Mouse (Mus musculus): ENCODE results near the gene Lpcat2. TPM values are rescaled to one million over a fixed set of nuclear protein-coding genes. Genes with fewer than 3 reads are reported as not detected.

Lpcat2 gene
- polyA plus RNA-seq, 1 experiment: 0.01 TPM

DNA sequence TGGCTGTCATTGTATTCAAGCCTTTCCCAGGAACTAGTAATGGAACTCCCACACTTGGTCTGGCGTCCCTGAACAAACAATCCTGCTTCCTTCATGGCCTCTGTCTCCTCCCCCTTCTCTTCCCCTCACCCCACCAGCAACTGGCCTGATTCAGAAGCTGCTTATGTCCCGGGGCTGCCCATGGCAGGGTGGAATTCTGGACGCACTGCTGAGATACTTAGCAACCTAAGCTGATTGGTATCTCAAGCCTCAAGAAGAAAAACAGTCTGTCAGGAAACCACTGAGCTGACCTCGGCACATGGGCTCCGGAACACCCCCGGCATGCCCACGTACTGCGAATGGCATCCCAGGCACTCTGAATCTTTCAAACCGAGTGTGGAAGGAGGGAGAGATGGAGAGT, 7.8 kb upstream of the Lpcat2 start:
- H3K79me3 ChIP-seq (ENCODE audit: low read depth): no peaks in the 10 kb centered on the region
- TF ChIP-seq MYOD1 (IDR thresholded peaks at IDR 0.05; ENCODE audit: control insufficient read depth, insufficient read length, low read depth) (no peak), FOSL1 (IDR thresholded peaks at IDR 0.05; ENCODE audit: insufficient read depth, low read length, poor library complexity, severe bottlenecking) (no peak), USF1 (IDR thresholded peaks at IDR 0.05; ENCODE audit: low read depth) (no peak), MAX (IDR thresholded peaks at IDR 0.05) (no peak), CEBPB (IDR thresholded peaks at IDR 0.05; ENCODE audit: low read depth) (no peak), CTCF (IDR thresholded peaks at IDR 0.05; ENCODE audit: control insufficient read depth, insufficient read depth, insufficient read length) (no peak), MYOG (IDR thresholded peaks at IDR 0.05; ENCODE audit: control insufficient read depth, extremely low read depth, insufficient read length) (no peak)
- no peaks in the 10 kb centered on the region for H3K79me2 ChIP-seq (ENCODE audit: control insufficient read depth, insufficient read depth)
- H3K4me3 ChIP-seq (ENCODE audit: insufficient read depth, poor library complexity, severe bottlenecking): no peak overlapping the region
- no peaks in the 10 kb centered on the region for H3K27me3 ChIP-seq (ENCODE audit: control insufficient read depth, insufficient read depth, insufficient read length)
- no peaks in the 10 kb centered on the region for H3K36me3 ChIP-seq (ENCODE audit: control insufficient read depth, insufficient read depth)
- H3ac ChIP-seq (ENCODE audit: control insufficient read depth, insufficient read length, low read depth): no peak overlapping the region

DNA sequence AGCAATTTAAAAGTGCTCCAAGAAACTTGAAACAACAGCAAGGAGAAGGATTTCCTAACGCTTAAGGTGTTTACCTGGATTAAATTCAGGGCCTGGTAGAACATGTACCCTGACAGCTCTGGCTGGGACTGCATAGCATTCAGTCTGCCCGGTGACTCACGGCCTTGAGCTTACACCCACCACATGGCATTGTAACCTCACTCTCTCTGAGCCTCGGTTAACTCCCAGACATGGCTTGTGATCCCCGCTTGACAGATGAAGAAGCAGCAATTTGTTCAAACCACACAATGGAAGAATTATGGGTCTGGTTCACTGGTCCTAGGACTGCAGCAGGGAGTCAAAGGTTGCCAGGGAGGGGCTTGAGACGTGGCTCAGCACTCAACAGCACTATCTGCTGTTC, 5.9 kb upstream of the Lpcat2 start:
- Histone ChIP-seq H3K27me3 (ENCODE audit: control insufficient read depth, insufficient read depth, insufficient read length) (no peaks in the 10 kb centered on the region), H3K36me3 (ENCODE audit: control insufficient read depth, insufficient read depth) (no peaks in the 10 kb centered on the region), H3K79me2 (ENCODE audit: control insufficient read depth, insufficient read depth) (no peaks in the 10 kb centered on the region), H3K79me3 (ENCODE audit: low read depth) (no peaks in the 10 kb centered on the region), H3ac (ENCODE audit: control insufficient read depth, insufficient read length, low read depth) (no peak overlapping the region), H3K4me3 (ENCODE audit: insufficient read depth, poor library complexity, severe bottlenecking) (no peak overlapping the region)
- peak; percentile 30 for TF ChIP-seq MAX (IDR thresholded peaks at IDR 0.05)
- TF ChIP-seq CEBPB (IDR thresholded peaks at IDR 0.05; ENCODE audit: low read depth): no peak

GRCm38 (mm10) chr8:92850239-92850638, 4.9 kb upstream of the Lpcat2 start:
- Histone ChIP-seq H3ac (ENCODE audit: control insufficient read depth, insufficient read length, low read depth) (no peak overlapping the region), H3K36me3 (ENCODE audit: control insufficient read depth, insufficient read depth) (no peaks in the 10 kb centered on the region), H3K4me3 (ENCODE audit: insufficient read depth, poor library complexity, severe bottlenecking) (no peak overlapping the region), H3K79me2 (ENCODE audit: control insufficient read depth, insufficient read depth) (no peaks in the 10 kb centered on the region), H3K79me3 (ENCODE audit: low read depth) (no peaks in the 10 kb centered on the region), H3K27me3 (ENCODE audit: control insufficient read depth, insufficient read depth, insufficient read length) (no peaks in the 10 kb centered on the region)
- no peak for TF ChIP-seq CEBPB (IDR thresholded peaks at IDR 0.05; ENCODE audit: low read depth)
- TF ChIP-seq USF1 (IDR thresholded peaks at IDR 0.05; ENCODE audit: low read depth): no peak
- TF ChIP-seq MYOG (IDR thresholded peaks at IDR 0.05; ENCODE audit: control insufficient read depth, extremely low read depth, insufficient read length): no peak
- no peak for TF ChIP-seq FOSL1 (IDR thresholded peaks at IDR 0.05; ENCODE audit: insufficient read depth, low read length, poor library complexity, severe bottlenecking)
- no peak for TF ChIP-seq CTCF (IDR thresholded peaks at IDR 0.05; ENCODE audit: control insufficient read depth, insufficient read depth, insufficient read length)
- no peak for TF ChIP-seq MAX (IDR thresholded peaks at IDR 0.05)
- no peak for TF ChIP-seq MYOD1 (IDR thresholded peaks at IDR 0.05; ENCODE audit: control insufficient read depth, insufficient read length, low read depth)

DNA sequence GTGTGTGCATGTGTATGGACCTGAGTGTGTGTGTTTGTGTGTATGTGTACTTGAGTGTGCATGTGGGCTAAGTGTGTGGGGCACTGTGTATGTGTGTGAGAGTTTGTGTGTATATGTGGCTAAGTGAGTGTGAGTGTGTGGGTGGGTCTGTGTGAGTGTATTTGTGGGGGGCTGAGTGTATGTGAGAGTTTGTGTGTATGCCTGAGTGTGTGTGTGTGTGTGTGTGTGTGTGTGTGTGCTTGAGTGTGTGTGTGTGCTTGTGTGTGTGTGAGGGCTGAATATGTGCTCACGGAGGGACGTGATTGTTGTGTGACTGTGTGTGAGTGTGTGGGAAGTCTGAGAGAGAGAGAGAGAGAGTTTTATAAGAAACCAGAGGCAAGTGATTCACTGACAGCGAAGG, 3.8 kb upstream of the Lpcat2 start:
- TF ChIP-seq USF1 (IDR thresholded peaks at IDR 0.05; ENCODE audit: low read depth) (no peak), CTCF (IDR thresholded peaks at IDR 0.05; ENCODE audit: control insufficient read depth, insufficient read depth, insufficient read length) (no peak), MYOD1 (IDR thresholded peaks at IDR 0.05; ENCODE audit: control insufficient read depth, insufficient read length, low read depth) (no peak), MAX (IDR thresholded peaks at IDR 0.05) (no peak), MYOG (IDR thresholded peaks at IDR 0.05; ENCODE audit: control insufficient read depth, extremely low read depth, insufficient read length) (no peak), FOSL1 (IDR thresholded peaks at IDR 0.05; ENCODE audit: insufficient read depth, low read length, poor library complexity, severe bottlenecking) (no peak), CEBPB (IDR thresholded peaks at IDR 0.05; ENCODE audit: low read depth) (no peak)
- no peaks in the 10 kb centered on the region for H3K79me3 ChIP-seq (ENCODE audit: low read depth)
- H3K27me3 ChIP-seq (ENCODE audit: control insufficient read depth, insufficient read depth, insufficient read length): no peaks in the 10 kb centered on the region
- no peak overlapping the region for H3ac ChIP-seq (ENCODE audit: control insufficient read depth, insufficient read length, low read depth)
- H3K79me2 ChIP-seq (ENCODE audit: control insufficient read depth, insufficient read depth): no peaks in the 10 kb centered on the region
- no peaks in the 10 kb centered on the region for H3K36me3 ChIP-seq (ENCODE audit: control insufficient read depth, insufficient read depth)
- no peak overlapping the region for H3K4me3 ChIP-seq (ENCODE audit: insufficient read depth, poor library complexity, severe bottlenecking)

DNA sequence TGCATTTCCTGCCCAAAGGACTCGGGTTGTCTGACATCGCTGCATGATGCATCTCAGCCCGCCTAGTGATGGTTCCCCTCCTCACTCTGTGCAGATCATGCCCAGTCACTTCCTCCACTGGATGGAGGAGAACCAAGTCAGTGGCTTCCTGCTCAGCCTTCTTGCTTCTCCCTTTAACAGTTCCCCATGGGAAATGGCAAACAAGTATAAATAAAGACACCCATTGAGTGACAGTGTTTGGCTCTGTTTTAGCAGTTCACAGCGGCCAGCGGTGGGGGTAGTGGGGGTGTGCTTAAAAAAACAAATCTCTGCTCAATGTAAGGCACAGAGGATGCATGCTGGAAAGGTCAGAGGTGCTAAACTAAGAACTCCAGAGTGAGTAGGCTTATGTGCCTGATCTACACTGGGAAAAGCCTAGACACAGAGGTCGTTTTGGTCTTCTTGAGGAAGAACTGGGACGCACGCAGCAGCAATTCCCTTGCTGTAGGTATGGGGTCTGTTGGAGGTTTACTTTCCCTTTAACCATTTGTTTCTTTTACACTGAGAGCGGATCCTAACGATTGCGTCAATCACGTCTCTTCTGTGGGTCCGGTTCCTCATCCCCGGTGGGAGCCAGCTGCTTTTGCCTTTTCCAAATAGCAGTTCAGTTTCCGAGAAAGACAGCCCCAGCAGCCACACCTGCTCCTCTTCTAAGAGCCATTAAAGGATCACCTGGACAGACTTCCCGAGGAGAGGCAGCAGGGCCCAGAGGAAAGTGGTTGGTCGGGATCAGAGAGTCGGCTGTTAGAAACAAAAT, 1.8 kb upstream of the Lpcat2 start:
- no peak for TF ChIP-seq FOSL1 (IDR thresholded peaks at IDR 0.05; ENCODE audit: insufficient read depth, low read length, poor library complexity, severe bottlenecking)
- no peak for TF ChIP-seq CTCF (IDR thresholded peaks at IDR 0.05; ENCODE audit: control insufficient read depth, insufficient read depth, insufficient read length)
- TF ChIP-seq MYOG (IDR thresholded peaks at IDR 0.05; ENCODE audit: control insufficient read depth, extremely low read depth, insufficient read length): no peak
- no peak for TF ChIP-seq MYOD1 (IDR thresholded peaks at IDR 0.05; ENCODE audit: control insufficient read depth, insufficient read length, low read depth)
- TF ChIP-seq CEBPB (IDR thresholded peaks at IDR 0.05; ENCODE audit: low read depth): no peak
- TF ChIP-seq MAX (IDR thresholded peaks at IDR 0.05): no peak
- TF ChIP-seq USF1 (IDR thresholded peaks at IDR 0.05; ENCODE audit: low read depth): no peak
- no peaks in the 10 kb centered on the region for H3K36me3 ChIP-seq (ENCODE audit: control insufficient read depth, insufficient read depth)
- H3K79me3 ChIP-seq (ENCODE audit: low read depth): no peaks in the 10 kb centered on the region

DNA sequence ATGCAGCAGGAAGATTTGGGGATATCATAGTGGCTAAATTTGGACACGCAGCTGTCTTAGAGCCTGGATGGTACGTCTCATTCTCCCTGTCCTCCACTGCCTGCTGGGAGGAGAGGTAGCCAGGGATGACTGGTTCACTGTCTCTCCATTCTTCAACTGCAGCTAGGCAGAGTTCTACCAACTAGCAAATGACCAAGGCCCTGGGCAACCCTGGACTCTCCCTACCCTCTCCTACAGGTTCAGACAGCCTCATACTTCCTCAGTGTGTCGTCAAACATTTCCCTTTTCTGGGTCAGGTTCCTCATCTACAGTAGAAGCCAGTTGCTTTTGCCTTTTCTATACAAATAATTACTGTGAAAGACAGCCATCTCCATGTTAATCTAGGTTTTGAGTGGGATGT, 466 bp upstream of the Lpcat2 start:
- H3ac ChIP-seq (ENCODE audit: control insufficient read depth, insufficient read length, low read depth): no peak overlapping the region
- no peaks in the 10 kb centered on the region for H3K27me3 ChIP-seq (ENCODE audit: control insufficient read depth, insufficient read depth, insufficient read length)
- no peaks in the 10 kb centered on the region for H3K79me2 ChIP-seq (ENCODE audit: control insufficient read depth, insufficient read depth)
- H3K79me3 ChIP-seq (ENCODE audit: low read depth): no peaks in the 10 kb centered on the region
- no peak overlapping the region for H3K4me3 ChIP-seq (ENCODE audit: insufficient read depth, poor library complexity, severe bottlenecking)
- no peaks in the 10 kb centered on the region for H3K36me3 ChIP-seq (ENCODE audit: control insufficient read depth, insufficient read depth)
- TF ChIP-seq MAX (IDR thresholded peaks at IDR 0.05) (no peak), MYOD1 (IDR thresholded peaks at IDR 0.05; ENCODE audit: control insufficient read depth, insufficient read length, low read depth) (no peak), USF1 (IDR thresholded peaks at IDR 0.05; ENCODE audit: low read depth) (no peak), CEBPB (IDR thresholded peaks at IDR 0.05; ENCODE audit: low read depth) (no peak), CTCF (IDR thresholded peaks at IDR 0.05; ENCODE audit: control insufficient read depth, insufficient read depth, insufficient read length) (no peak), MYOG (IDR thresholded peaks at IDR 0.05; ENCODE audit: control insufficient read depth, extremely low read depth, insufficient read length) (no peak), FOSL1 (IDR thresholded peaks at IDR 0.05; ENCODE audit: insufficient read depth, low read length, poor library complexity, severe bottlenecking) (no peak)

More for the DNA sequence above, 1.8 kb upstream of the Lpcat2 start:
- Histone ChIP-seq H3K27me3 (ENCODE audit: control insufficient read depth, insufficient read depth, insufficient read length) (no peaks in the 10 kb centered on the region), H3K4me3 (ENCODE audit: insufficient read depth, poor library complexity, severe bottlenecking) (no peak overlapping the region), H3ac (ENCODE audit: control insufficient read depth, insufficient read length, low read depth) (no peak overlapping the region), H3K79me2 (ENCODE audit: control insufficient read depth, insufficient read depth) (no peaks in the 10 kb centered on the region)

Measured in C2C12 (cell line).